Mouse (Mus musculus) T-helper 1 cell (primary cell): ENCODE data around the gene Pltp.

Experiments
- in situ Hi-C: fragments of 300-600 bp; cut with MboI, MseI; formaldehyde crosslinking; loops from one replicate; pipeline ENCODE4 v1.15.1; 2025; ENCODE audit warnings: high pct_unique_total_duplicates

Gene Pltp

GRCm38 (mm10) chr2:164857101-164857821 lies at the start of gene Pltp:
Pltp (minus strand) TSS chr2:164857711.
- in situ Hi-C loops = no loop called here

GRCm38 (mm10) chr2:164906071-164906470 lies 48.6 kb upstream of the Pltp start:
- in situ Hi-C loops = loop anchor here (10.0 kb wide), 1 partner anchor 1301 kb away; the partner anchor contains the start of gene Ttpal

- in situ Hi-C loops = loop anchor here (10.0 kb wide), 1 partner anchor 1299 kb away; the partner anchor contains the start of gene Ttpal
These were observed 46.0 kb upstream of the Pltp start for GRCm38 (mm10) chr2:164903496-164903895.

- in situ Hi-C loops = loop anchor here (10.0 kb wide), 1 partner anchor 1297 kb away; the partner anchor contains the start of gene Ttpal
These were observed 43.9 kb upstream of the Pltp start for GRCm38 (mm10) chr2:164901380-164901779.

GRCm38 (mm10) chr2:164899723-164900459 lies 42.4 kb upstream of the Pltp start:
- in situ Hi-C loops = loop anchor here (10.0 kb wide), 1 partner anchor 1295 kb away; the partner anchor contains the start of gene Ttpal

- in situ Hi-C loops = no loop called here
These were observed 41.5 kb upstream of the Pltp start for GRCm38 (mm10) chr2:164899034-164899433.

GRCm38 (mm10) chr2:164898008-164898407 lies 40.5 kb upstream of the Pltp start:
- in situ Hi-C loops = no loop called here

GRCm38 (mm10) chr2:164895885-164896284 lies 38.4 kb upstream of the Pltp start:
- in situ Hi-C loops = no loop called here

GRCm38 (mm10) chr2:164894644-164895043 lies 37.1 kb upstream of the Pltp start:
- in situ Hi-C loops = no loop called here

GRCm38 (mm10) chr2:164894048-164894447 lies 36.5 kb upstream of the Pltp start:
- in situ Hi-C loops = no loop called here

GRCm38 (mm10) chr2:164892696-164893216 lies 35.2 kb upstream of the Pltp start:
- in situ Hi-C loops = no loop called here

GRCm38 (mm10) chr2:164891908-164892695 lies 34.6 kb upstream of the Pltp start:
- in situ Hi-C loops = no loop called here

- in situ Hi-C loops = no loop called here
These were observed 33.7 kb upstream of the Pltp start for GRCm38 (mm10) chr2:164891056-164891834.

- in situ Hi-C loops = no loop called here
These were observed 33.0 kb upstream of the Pltp start for GRCm38 (mm10) chr2:164890411-164891049.

GRCm38 (mm10) chr2:164889960-164890359 lies 32.4 kb upstream of the Pltp start:
- in situ Hi-C loops = no loop called here

GRCm38 (mm10) chr2:164888996-164889395 lies 31.5 kb upstream of the Pltp start:
- in situ Hi-C loops = no loop called here

- in situ Hi-C loops = no loop called here
These were observed 29.1 kb upstream of the Pltp start for GRCm38 (mm10) chr2:164886617-164887016.

GRCm38 (mm10) chr2:164885788-164886187 lies 28.3 kb upstream of the Pltp start:
- in situ Hi-C loops = no loop called here

GRCm38 (mm10) chr2:164882619-164883018 lies 25.1 kb upstream of the Pltp start:
- in situ Hi-C loops = no loop called here

GRCm38 (mm10) chr2:164879568-164880277 lies 22.2 kb upstream of the Pltp start:
- in situ Hi-C loops = no loop called here
